ENCODE assay signal across 9 mouse cellular contexts in genomic region chr12:83689087-83689432, GRCm38 (mm10). TPM values are rescaled to one million over a fixed set of nuclear protein-coding genes. Genes with fewer than 3 reads are reported as not detected.
DNase-seq lines count a peak whose midpoint lies in the region; ATAC-seq and TF ChIP-seq lines count a peak whose summit lies in the region.
"Had no signal": no experiment of that assay in that cellular context is flagged by ENCODE, and none has a peak within 500 bp of the region (broad histone marks: within the 10 kb centered on the region; RNA-seq: fewer than 3 reads in every experiment).

No protein-coding gene starts in this region.

- no peak for TF ChIP-seq EP300 in ES-Bruce4 (IDR thresholded peaks at IDR 0.05; ENCODE audit: insufficient read depth, low read depth, low read length)

- intact Hi-C loops in heart, postnatal 36 days (cut with DNase I) = loop anchor here (5.0 kb wide), 1 partner anchor 57 kb away; the partner anchor contains the start of gene Rbm25

- H3K27ac ChIP-seq in heart, embryonic 10.5 days = peak overlapping the region; percentile 97
- H3K27ac ChIP-seq in ES-Bruce4 (ENCODE audit: insufficient read depth, low read length) = no peak overlapping the region
- H3K27ac ChIP-seq in forebrain, embryonic 16.5 days (ENCODE audit: low read length) = no peak overlapping the region
- H3K27ac ChIP-seq in liver, embryonic 16.5 days (ENCODE audit: low read length) = peak overlapping the region; percentile 98

- peaks cover 20% of the 10 kb centered on the region for H3K4me1 ChIP-seq in heart, embryonic 10.5 days
- no peaks in the 10 kb centered on the region for H3K4me1 ChIP-seq in ES-Bruce4 (ENCODE audit: control insufficient read depth, insufficient read depth, low read length)
- peaks cover 17% of the 10 kb centered on the region for H3K4me1 ChIP-seq in forebrain, embryonic 16.5 days (replicated peaks; ENCODE audit: control insufficient read depth, insufficient read depth, low read length)
- peaks cover 12% of the 10 kb centered on the region for H3K4me1 ChIP-seq in liver, embryonic 16.5 days (ENCODE audit: control insufficient read depth, low read depth, low read length)

- no peak for TF ChIP-seq CTCF in ES-Bruce4 (IDR thresholded peaks at IDR 0.05; ENCODE audit: low read depth, low read length)

- no peaks in the 10 kb centered on the region for H3K9me3 ChIP-seq in heart, embryonic 10.5 days
- no peaks in the 10 kb centered on the region for H3K9me3 ChIP-seq in ES-Bruce4 (replicated peaks; ENCODE audit: control insufficient read depth, insufficient read depth, low read length, poor library complexity, severe bottlenecking)
- H3K9me3 ChIP-seq in forebrain, embryonic 16.5 days (ENCODE audit: control insufficient read depth, low read length) = no peaks in the 10 kb centered on the region
- H3K9me3 ChIP-seq in liver, embryonic 16.5 days (replicated peaks; ENCODE audit: control insufficient read depth, low read length) = no peaks in the 10 kb centered on the region

- peak overlapping the region; percentile 87 for H3K4me3 ChIP-seq in heart, embryonic 10.5 days
- peak overlapping the region; percentile 9; the same call in 1 of the 2 replicates for H3K4me3 ChIP-seq in ES-Bruce4 (ENCODE audit: low read depth, low read length)
- H3K4me3 ChIP-seq in forebrain, embryonic 16.5 days (replicated peaks; ENCODE audit: low read length) = peak overlapping the region; percentile 93
- H3K4me3 ChIP-seq in liver, embryonic 16.5 days (ENCODE audit: low read depth, low read length) = peak overlapping the region; percentile 98

- H3K9ac ChIP-seq in ES-Bruce4 (ENCODE audit: low read depth, poor library complexity, severe bottlenecking) = peak overlapping the region; percentile 75
- H3K9ac ChIP-seq in forebrain, embryonic 16.5 days (replicated peaks; ENCODE audit: low read depth, low read length) = peak overlapping the region; percentile 87
- peak overlapping the region; percentile 96 for H3K9ac ChIP-seq in liver, embryonic 16.5 days (ENCODE audit: low read depth, low read length)

- H3K36me3 ChIP-seq in heart, embryonic 10.5 days = peaks cover 12% of the 10 kb centered on the region; the same call in 1 of the 2 replicates
- H3K36me3 ChIP-seq in ES-Bruce4 (ENCODE audit: control insufficient read depth, insufficient read depth, low read length, poor library complexity, severe bottlenecking) = no peaks in the 10 kb centered on the region
- no peaks in the 10 kb centered on the region for H3K36me3 ChIP-seq in forebrain, embryonic 16.5 days (ENCODE audit: control insufficient read depth, insufficient read depth)
- H3K36me3 ChIP-seq in liver, embryonic 16.5 days (ENCODE audit: control insufficient read depth, insufficient read depth) = no peaks in the 10 kb centered on the region

- ATAC-seq in forebrain, embryonic 16.5 days = no peak
- ATAC-seq in liver, embryonic 16.5 days (ENCODE audit: low read depth) = no peak

- no peak for TF ChIP-seq POLR2A in ES-Bruce4 (IDR thresholded peaks at IDR 0.05; ENCODE audit: insufficient read depth, low read length)

- no peaks in the 10 kb centered on the region for H3K27me3 ChIP-seq in heart, embryonic 10.5 days (ENCODE audit: insufficient read depth, poor library complexity, severe bottlenecking)
- no peaks in the 10 kb centered on the region for H3K27me3 ChIP-seq in ES-Bruce4 (ENCODE audit: control insufficient read depth, insufficient read depth, low read length, poor library complexity, severe bottlenecking)
- H3K27me3 ChIP-seq in forebrain, embryonic 16.5 days (replicated peaks; ENCODE audit: control insufficient read depth, insufficient read depth, low read length) = no peaks in the 10 kb centered on the region
- H3K27me3 ChIP-seq in liver, embryonic 16.5 days (ENCODE audit: control insufficient read depth, insufficient read depth, low read depth, low read length) = no peaks in the 10 kb centered on the region
- H3K27me3 ChIP-seq: Patski had no signal

- H3K4me2 ChIP-seq in forebrain, embryonic 16.5 days (ENCODE audit: low read length) = peak overlapping the region; percentile 72
- peak overlapping the region; percentile 84 for H3K4me2 ChIP-seq in liver, embryonic 16.5 days (ENCODE audit: low read depth, low read length)

- no peak for DNase-seq in heart, embryonic 10.5 days (ENCODE audit: low spot score)
- no peak for DNase-seq in heart, postnatal 36 days
- peak; percentile 22 for DNase-seq in thymus, postnatal 25 days
- no peak for DNase-seq in ovary, postnatal 36 days (ENCODE audit: low spot score)
- DNase-seq in testis, postnatal 10 days (ENCODE audit: low spot score) = no peak

- WGBS in heart, embryonic 10.5 days = 33% methylated on average over 6 of the region's 6 CpGs
- WGBS in forebrain, embryonic 16.5 days = 30% methylated on average over 6 of the region's 6 CpGs
- WGBS in liver, embryonic 16.5 days (ENCODE audit: insufficient replicate concordance) = 5% methylated on average over 6 of the region's 6 CpGs

RNA-seq across cellular contexts. Expression of gene Psen1, which starts 1.1 kb away (rescaled TPM):
- polyA plus RNA-seq in heart, embryonic 10.5 days (2016; fragmentation: Nextera tagmentation; extraction: Ambion mirVana) = 52.9 and 60.4 TPM in 2 replicates
- total RNA-seq in heart, postnatal 36 days (2021) = 10 to 100 TPM; 33.3 to 35.6 TPM
- polyA plus RNA-seq in ES-Bruce4 (2011; ENCODE audit: insufficient read depth, insufficient read length, low read depth, missing spikeins) = 49.5 and 55.4 TPM in 2 replicates
- 73.7 and 75.6 TPM in 2 replicates for polyA plus RNA-seq in forebrain, embryonic 16.5 days (2015; fragmentation: Nextera tagmentation; extraction: Ambion mirVana)
- polyA plus RNA-seq in liver, embryonic 16.5 days (2015; fragmentation: Nextera tagmentation; extraction: Ambion mirVana) = 19.2 and 22.5 TPM in 2 replicates

RNA-seq across cellular contexts. Expression of gene Rbm25, which starts 58.0 kb away (rescaled TPM):
- polyA plus RNA-seq in heart, embryonic 10.5 days (2016; fragmentation: Nextera tagmentation; extraction: Ambion mirVana) = 193 and 223 TPM in 2 replicates
- 10 to 100 TPM; 54.5 to 54.7 TPM for total RNA-seq in heart, postnatal 36 days (2021)
- polyA plus RNA-seq in ES-Bruce4 (2011; ENCODE audit: insufficient read depth, insufficient read length, low read depth, missing spikeins) = 370 and 372 TPM in 2 replicates
- 271 and 316 TPM in 2 replicates for polyA plus RNA-seq in forebrain, embryonic 16.5 days (2015; fragmentation: Nextera tagmentation; extraction: Ambion mirVana)
- 82.1 and 83.0 TPM in 2 replicates for polyA plus RNA-seq in liver, embryonic 16.5 days (2015; fragmentation: Nextera tagmentation; extraction: Ambion mirVana)

Comparison
In these comparisons a context has a peak if more than half of its experiments do, and no peak if none do; other contexts are left out.
1. H3K27ac ChIP-seq: peak in heart, embryonic 10.5 days (single experiment) and liver, embryonic 16.5 days (single experiment); none in ES-Bruce4 (single experiment) and forebrain, embryonic 16.5 days (single experiment).
2. H3K4me3 ChIP-seq: peak in every context shown above with its lines; median percentile 98 in liver, embryonic 16.5 days; 93 in forebrain, embryonic 16.5 days; 87 in heart, embryonic 10.5 days; 9 in ES-Bruce4.
3. Peak in every context shown above with its lines, with median percentiles within 50 percentile points of each other: H3K9ac ChIP-seq.